Mouse (Mus musculus): ENCODE results near the gene Dnm1. TPM values are rescaled to one million over a fixed set of nuclear protein-coding genes. Genes with fewer than 3 reads are reported as not detected.

Dnm1 gene
- polyA plus RNA-seq (2017; shearing (Covaris generic)) = not detected

DNA sequence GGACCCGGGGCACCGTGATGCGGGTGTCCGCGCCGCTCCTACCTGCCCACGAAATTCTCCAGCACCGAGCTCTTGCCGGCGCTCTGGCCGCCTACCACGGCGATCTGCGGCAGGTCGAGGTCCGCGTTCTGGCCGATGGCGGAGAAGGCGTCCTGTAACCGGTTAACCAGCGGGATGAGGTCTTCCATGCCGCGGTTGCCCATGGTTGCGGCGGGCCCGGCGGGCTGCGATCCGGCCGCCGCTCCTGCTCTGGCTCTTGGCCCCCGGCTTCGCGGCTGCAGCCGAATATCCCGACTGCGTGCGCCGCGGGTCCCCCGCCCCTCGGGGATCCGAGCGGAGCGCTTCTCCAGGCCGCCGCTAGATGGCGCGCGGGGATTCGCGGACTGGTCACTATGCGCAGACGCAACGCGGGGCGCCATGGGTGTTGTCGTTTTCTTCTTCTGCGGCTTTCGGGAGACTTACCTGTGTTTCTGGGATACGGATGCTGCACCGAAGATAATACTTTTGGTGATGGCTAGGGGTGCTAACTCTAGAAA, at the start of gene Dnm1:
TSS of gene Dnm1 (minus strand) at position 332 of the 536 bp plus-strand sequence.

DNA sequence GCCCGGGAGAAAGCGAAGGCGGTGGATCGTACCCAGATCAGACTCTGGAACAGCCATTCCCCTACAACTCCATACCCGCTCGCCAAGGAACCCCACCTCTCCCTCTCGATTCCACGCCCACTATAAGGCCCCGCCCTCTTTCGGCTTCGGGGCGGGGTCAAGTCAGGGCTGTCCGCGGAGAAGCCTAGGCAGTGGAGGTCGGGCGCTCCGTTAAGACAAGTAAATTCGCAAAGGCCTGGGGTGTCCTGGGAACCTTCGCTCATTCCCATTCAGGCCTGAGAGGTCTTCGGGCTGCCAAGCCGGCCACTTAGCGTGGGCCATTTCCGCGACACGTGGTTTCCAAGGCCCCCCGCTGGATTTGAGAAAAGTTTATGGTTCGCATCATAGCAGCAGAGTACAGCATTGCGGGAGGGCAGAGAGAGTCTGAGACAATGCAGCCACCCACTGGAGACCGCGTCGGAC, 42.4 kb upstream of the Dnm1 start, which contains the start of gene Ptges2:
TSS of gene Ptges2 (plus strand) at position 413 of the 462 bp plus-strand sequence.

DNA sequence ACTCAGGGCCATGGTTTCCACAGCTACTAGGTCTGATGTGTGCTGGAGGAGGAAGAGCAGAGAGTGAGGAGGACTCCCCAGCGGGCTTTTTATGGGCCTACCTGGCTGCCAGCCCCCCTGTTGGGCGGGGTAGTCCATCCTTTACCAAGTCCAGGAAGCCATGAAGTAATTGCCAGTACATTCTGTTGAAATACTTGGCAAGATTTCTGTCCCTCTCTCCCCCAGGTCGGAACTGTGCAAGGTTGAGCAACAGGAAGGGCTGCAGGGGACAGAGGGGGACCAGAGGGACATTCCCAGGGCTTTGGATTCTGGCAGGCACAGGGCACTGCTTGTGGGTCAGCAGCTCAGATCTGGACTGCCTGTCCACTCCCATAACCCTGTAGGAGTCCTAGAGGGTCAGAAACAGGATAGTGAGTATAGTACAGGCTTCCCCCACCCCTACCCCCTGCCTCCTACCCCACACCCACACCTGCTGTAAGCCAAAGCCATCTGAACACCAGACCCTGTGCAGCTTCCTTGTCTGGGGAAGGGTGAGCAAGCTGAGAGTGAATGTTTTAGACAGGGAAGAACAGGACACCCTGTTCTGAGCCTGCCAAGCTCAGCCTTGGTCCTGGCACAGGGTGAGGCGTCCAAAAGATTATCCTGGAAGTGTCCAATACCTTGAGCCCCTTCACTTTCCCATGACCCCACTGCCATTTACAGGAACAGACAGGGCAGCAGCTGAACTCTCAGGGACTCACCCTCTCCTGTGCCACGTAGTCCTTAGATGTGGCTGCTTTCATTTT, 34.8 kb upstream of the Dnm1 start, which contains the start of gene Lcn2:
TSS of gene Lcn2 (minus strand) at position 547 of the 785 bp plus-strand sequence.

DNA sequence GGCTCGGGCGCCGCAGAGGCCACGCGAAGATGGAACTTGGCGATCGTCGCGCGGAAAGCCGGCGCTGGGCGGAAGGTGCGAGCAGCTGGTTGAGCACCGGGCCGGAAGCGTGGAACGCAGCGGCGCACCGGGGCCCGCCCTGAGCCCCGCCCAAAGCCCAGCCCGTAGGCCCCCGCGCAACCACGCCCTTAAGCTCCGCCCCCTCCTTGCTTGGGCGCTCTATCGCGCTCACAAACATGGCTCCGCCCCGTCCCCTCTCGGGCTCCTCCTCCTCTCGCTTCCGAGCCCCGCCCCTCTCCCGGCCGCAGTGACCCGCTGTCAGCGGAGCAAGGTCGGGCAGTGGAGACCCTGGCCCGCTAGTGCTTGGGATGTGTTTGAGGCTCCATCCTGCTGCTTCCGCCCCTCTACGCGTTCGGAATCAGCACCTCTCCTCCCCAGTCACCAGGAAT, 28.7 kb upstream of the Dnm1 start, which contains the start of gene 1110008P14Rik:
TSS of gene 1110008P14Rik (minus strand) at position 164 of the 449 bp plus-strand sequence.

DNA sequence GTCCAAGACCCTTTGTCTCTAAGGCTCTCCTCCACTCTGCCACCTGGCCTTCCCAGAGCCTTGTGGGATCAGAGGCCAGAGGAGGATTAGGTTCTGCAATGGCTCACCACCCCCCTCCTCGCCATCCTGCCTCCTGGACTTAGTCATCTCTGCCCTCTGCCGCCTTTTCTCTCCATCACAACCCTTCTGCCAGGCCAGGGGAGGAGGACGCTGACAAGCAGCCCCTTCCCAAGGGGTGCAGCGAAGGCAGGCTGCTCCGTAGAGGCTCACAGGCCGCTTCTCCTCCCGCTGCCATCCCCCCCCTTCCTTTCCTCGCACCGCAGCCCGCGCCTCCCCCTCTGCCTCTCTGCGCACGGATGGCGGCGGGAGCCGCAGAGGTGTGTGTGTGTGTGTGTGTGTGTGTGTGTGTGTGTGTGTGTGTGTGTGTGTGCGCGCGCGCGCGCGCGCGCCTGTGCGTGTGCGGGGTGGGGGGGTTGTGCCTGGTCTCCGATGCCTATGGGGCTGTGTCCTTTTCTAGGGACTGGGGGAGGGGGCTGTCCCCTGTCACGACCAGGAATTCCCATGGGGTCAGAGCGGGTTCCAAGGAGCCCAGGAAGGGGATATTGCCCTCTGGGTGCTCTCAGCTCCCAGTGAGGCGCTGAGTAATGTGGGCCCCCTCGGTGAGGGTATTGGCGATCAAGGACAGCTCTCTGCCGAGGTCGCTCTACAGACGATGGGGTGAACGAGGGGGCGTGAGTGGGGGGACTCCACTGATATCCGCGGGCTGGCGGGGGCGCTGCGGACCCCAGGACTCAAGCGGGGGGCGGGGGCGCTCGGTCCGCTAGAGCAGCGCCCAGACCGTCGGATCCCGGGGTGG, 759 bp downstream of the Dnm1 start, which contains the start of gene Ciz1:
TSS of gene Ciz1 (plus strand) at position 177 of the 856 bp plus-strand sequence.

DNA sequence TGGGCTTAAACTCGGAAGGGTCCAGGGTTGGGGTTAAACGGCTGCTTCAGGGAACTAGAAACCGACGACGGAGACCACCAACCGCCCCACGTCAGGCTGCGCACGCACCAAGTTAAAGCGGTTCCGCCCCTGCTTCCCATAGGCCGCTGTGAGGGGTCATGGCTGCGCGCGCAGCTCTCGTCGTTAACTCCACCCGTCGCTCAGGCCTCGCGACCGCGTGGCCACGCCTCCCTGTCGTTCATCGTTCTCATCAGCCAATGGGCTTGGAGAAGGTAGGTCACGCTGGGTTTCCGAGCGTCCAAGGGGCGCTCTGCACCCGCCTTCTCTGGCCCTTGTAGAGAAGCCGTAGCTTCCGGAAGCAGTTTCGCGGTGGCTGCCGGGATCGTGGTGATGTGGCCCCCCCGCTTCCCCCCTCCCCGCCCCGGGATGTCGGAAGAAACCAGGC, 65.2 kb downstream of the Dnm1 start, which contains the start of gene Swi5:
TSS of gene Swi5 (minus strand) at position 153 of the 445 bp plus-strand sequence.

DNA sequence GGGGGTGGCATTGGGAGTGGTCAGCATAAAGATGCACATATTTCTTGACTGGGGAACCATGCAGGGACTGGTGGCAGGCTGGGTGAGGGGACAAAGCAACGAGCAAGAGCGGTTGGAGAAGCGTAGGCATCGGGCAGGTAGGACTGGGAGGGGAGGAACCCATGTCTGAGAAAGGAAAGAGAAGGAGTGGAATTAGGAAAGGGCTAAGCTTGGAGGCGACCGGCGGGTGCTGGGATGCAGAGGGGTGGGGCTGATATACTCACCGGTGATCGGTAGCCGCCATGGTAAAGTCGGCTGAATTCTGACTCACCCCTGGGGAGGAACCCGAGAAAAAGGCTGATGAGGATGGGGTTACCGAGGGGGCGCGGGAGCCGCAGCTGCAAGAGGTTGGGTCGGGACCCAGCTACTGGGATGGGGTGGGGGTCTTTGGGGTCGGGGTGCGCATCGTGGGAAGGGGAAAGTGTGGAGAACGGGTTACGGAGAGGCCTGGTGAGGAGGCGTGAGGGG, 65.8 kb downstream of the Dnm1 start, which contains the start of gene Golga2:
TSS of gene Golga2 (plus strand) at position 51 of the 507 bp plus-strand sequence.

DNA sequence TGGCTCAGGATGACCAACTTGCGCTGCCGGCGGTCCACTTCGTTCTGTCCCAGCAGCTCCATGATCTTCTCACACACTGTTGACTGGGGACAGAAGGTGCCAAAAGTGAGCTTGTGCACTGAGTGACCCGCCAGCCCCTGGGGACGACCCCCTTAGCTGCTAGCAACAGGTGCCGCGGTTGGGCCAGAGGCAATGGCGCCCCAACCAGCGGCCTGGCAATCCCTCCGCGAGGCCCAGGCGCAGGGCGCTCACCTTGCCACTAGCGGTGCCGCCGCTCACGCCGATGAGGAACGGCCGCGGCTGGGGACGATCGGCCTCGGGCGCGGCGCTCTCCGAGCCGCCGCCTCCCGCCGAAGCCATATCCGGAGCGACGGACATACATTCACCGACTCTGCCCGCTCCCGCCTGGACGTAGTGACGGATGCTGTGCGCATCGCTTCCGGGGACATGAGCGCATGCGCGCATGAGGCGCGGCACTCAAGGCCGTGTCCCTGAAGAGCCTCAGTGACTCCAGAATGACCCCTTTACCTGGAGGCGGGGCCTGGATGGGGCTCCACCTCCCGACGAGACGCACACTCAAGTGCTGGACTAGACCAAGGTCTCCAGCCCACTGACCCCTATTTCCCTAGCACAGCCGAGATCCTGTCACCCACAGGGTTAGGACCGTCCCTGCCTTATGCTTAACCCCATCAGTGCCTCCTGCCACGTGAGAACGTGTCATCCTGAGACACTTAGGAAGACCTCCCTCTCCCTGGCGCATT, 93.3 kb downstream of the Dnm1 start, which contains the start of gene Uck1:
TSS of gene Uck1 (minus strand) at position 503 of the 761 bp plus-strand sequence.

Other genes with a start within 250 kb of the Dnm1 start
- 17.2 TPM for gene Prrc2b, start 202.3 kb downstream of the Dnm1 start, polyA plus RNA-seq (2017; shearing (Covaris generic))
- 11.7 TPM for gene Pomt1, start 116.7 kb downstream of the Dnm1 start, polyA plus RNA-seq (2017; shearing (Covaris generic))
- gene Uck1, start 93.2 kb downstream of the Dnm1 start, polyA plus RNA-seq (2017; shearing (Covaris generic)) = 90.7 TPM
- 45.3 TPM for gene Golga2, start 66.0 kb downstream of the Dnm1 start, polyA plus RNA-seq (2017; shearing (Covaris generic))
- 279 TPM for gene Swi5, start 65.3 kb downstream of the Dnm1 start, polyA plus RNA-seq (2017; shearing (Covaris generic))
- gene Ciz1, start 1.0 kb downstream of the Dnm1 start, polyA plus RNA-seq (2017; shearing (Covaris generic)) = 122 TPM
- 85.2 TPM for gene 1110008P14Rik, start 28.6 kb upstream of the Dnm1 start, polyA plus RNA-seq (2017; shearing (Covaris generic))
- not detected for gene Lcn2, start 34.9 kb upstream of the Dnm1 start, polyA plus RNA-seq (2017; shearing (Covaris generic))
- 2.2 TPM for gene Ptges2, start 42.6 kb upstream of the Dnm1 start, polyA plus RNA-seq (2017; shearing (Covaris generic))
- 8.3 TPM for gene Naif1, start 97.1 kb upstream of the Dnm1 start, polyA plus RNA-seq (2017; shearing (Covaris generic))
- gene Slc25a25, start 98.1 kb upstream of the Dnm1 start, polyA plus RNA-seq (2017; shearing (Covaris generic)) = 4.1 TPM
- 59.5 TPM for gene Fam102a, start 182.0 kb upstream of the Dnm1 start, polyA plus RNA-seq (2017; shearing (Covaris generic))
- 142 TPM for gene Dpm2, start 217.5 kb upstream of the Dnm1 start, polyA plus RNA-seq (2017; shearing (Covaris generic))
- gene Pip5kl1, start 221.5 kb upstream of the Dnm1 start, polyA plus RNA-seq (2017; shearing (Covaris generic)) = not detected
- not detected for gene 9430097D07Rik, start 222.3 kb upstream of the Dnm1 start, polyA plus RNA-seq (2017; shearing (Covaris generic))
- gene St6galnac4, start 233.8 kb upstream of the Dnm1 start, polyA plus RNA-seq (2017; shearing (Covaris generic)) = 47.0 TPM
- gene St6galnac6, start 246.4 kb upstream of the Dnm1 start, polyA plus RNA-seq (2017; shearing (Covaris generic)) = 3.4 TPM